Mouse (Mus musculus) thymus, adult 2 months (tissue): ENCODE measurements at regions not wholly inside any gene's neighbourhood (a gene's known extent, or its start where the extent isn't known, plus 50 kb on each side); places are given as distances from the start of the nearest gene placed in this dataset.

Source experiments
- CTCF ChIP-seq: fragments of 200-500 bp; IDR thresholded peaks from 2 replicates; pipeline ENCODE4 v1.5.1; 2012; ENCODE audit warnings: mild to moderate bottlenecking, control low read depth, low read length, moderate library complexity, borderline replicate concordance; ENCODE audit not compliant: control insufficient read depth, poor library complexity, insufficient read depth; ENCODE audit errors: extremely low read depth
- POLR2A ChIP-seq: fragments of 200-500 bp; IDR thresholded peaks from 2 replicates; pipeline ENCODE4 v1.6.1; 2012; ENCODE audit warnings: mild to moderate bottlenecking, low read length, control low read depth, moderate library complexity; ENCODE audit not compliant: control insufficient read depth, poor library complexity, insufficient read depth; ENCODE audit errors: extremely low read depth

DNA sequence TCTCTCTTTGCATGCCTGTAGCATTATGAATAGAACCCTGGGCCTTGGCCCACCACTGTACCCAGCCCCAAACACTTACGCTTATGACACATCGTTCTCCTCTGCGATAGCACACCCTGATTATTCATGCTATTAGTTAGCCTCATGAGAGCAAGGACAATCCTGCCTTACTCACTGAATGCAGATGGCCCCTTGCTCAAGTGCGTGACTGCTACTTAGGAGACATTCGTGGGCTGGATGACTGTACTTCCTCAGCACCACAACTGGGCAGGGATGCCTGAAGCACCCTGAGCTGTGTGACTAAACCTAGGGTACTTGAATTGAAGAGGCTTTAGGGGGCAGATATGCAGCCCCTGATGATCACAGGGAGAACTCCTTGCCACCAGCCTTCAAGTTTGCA lies 204.4 kb upstream of the Nlrp1b start:
- TF ChIP-seq CTCF (no peak), POLR2A (no peak)
